Mouse (Mus musculus) myocyte (in vitro differentiated cells): ENCODE data around the gene P2rx6.

Experiments
- CEBPB ChIP-seq: IDR thresholded peaks from 2 replicates; pipeline ENCODE4 v1.6.1; 2011; ENCODE audit warnings: mild to moderate bottlenecking, moderate library complexity; ENCODE audit not compliant: poor library complexity, insufficient read depth, severe bottlenecking
- E2F4 ChIP-seq: IDR thresholded peaks from one replicate; pipeline ENCODE4 v1.6.1; 2011; ENCODE audit warnings: mild to moderate bottlenecking, control low read depth, moderate library complexity; ENCODE audit not compliant: insufficient read depth
- MAX ChIP-seq: IDR thresholded peaks from one replicate; pipeline ENCODE4 v1.6.1; 2011; ENCODE audit warnings: low read depth, mild to moderate bottlenecking, control low read depth
- MYOG ChIP-seq, 3 experiments: IDR thresholded peaks; one replicate each; pipeline ENCODE4 v1.6.1; 2011; ENCODE audit warnings: control low read depth in 2 of 3, low read depth in 2 of 3, mild to moderate bottlenecking in 2 of 3; ENCODE audit not compliant: insufficient read length in 2 of 3, control insufficient read depth in 1 of 3, insufficient read depth in 1 of 3
- POLR2A ChIP-seq: IDR thresholded peaks from one replicate; pipeline ENCODE4 v1.6.1; 2011; ENCODE audit warnings: low read depth, mild to moderate bottlenecking, control low read depth, moderate library complexity; ENCODE audit not compliant: insufficient read length
- POLR2AphosphoS2 ChIP-seq: IDR thresholded peaks from one replicate; pipeline ENCODE4 v1.6.1; 2011; ENCODE audit warnings: low read depth, control low read depth; ENCODE audit not compliant: insufficient read length
- TCF12 ChIP-seq: IDR thresholded peaks from one replicate; pipeline ENCODE4 v1.6.1; 2011; ENCODE audit warnings: mild to moderate bottlenecking, control low read depth; ENCODE audit not compliant: poor library complexity, insufficient read depth, severe bottlenecking
- USF1 ChIP-seq: IDR thresholded peaks from one replicate; pipeline ENCODE4 v1.6.1; 2011; ENCODE audit warnings: low read depth, mild to moderate bottlenecking, control low read depth, moderate library complexity

GRCm38 (mm10) chr16:17557947-17558480 lies 3.7 kb upstream of the P2rx6 start:
- TF ChIP-seq POLR2A = no peak
- TF ChIP-seq MAX = no peak
- no peak for TF ChIP-seq MYOG (IDR thresholded peaks at IDR 0.05; ENCODE audit: control insufficient read depth in 1 of 3, insufficient read depth in 1 of 3, insufficient read length in 2 of 3, low read depth in 2 of 3)
- TF ChIP-seq POLR2AphosphoS2 = no peak
- TF ChIP-seq USF1 = no peak
- no peak for TF ChIP-seq E2F4
- no peak for TF ChIP-seq TCF12
- no peak for TF ChIP-seq CEBPB
